Mouse (Mus musculus) forebrain, embryonic 12.5 days (tissue): ENCODE measurements at regions not wholly inside any gene's neighbourhood (a gene's known extent, or its start where the extent isn't known, plus 50 kb on each side); places are given as distances from the start of the nearest gene placed in this dataset.

ENCODE experiments used
- ATAC-seq: fragments of 200-750 bp; cut with Nextera tagmentation; 2 replicates; pipeline ENCODE4 v1.8.0; 2017; ENCODE audit warnings: moderate TSS enrichment; ENCODE audit not compliant: low FRiP score
- H3K27ac ChIP-seq: fragments of 300-500 bp; sonication (generic); 2 replicates; pipeline ENCODE4 v1.5.1; 2016; ENCODE audit warnings: mild to moderate bottlenecking
- H3K27me3 ChIP-seq: fragments of 300-500 bp; sonication (generic); 2 replicates; pipeline ENCODE4 v1.6.1; 2016; ENCODE audit warnings: mild to moderate bottlenecking
- H3K36me3 ChIP-seq: fragments of 300-500 bp; sonication (generic); replicated peaks from 2 replicates; pipeline ENCODE4 v1.6.1; 2016; ENCODE audit warnings: mild to moderate bottlenecking
- H3K4me1 ChIP-seq: fragments of 300-500 bp; sonication (generic); 2 replicates; pipeline ENCODE4 v1.6.1; 2016
- H3K4me2 ChIP-seq: fragments of 300-500 bp; sonication (generic); 2 replicates; pipeline ENCODE4 v1.6.1; 2016; ENCODE audit warnings: mild to moderate bottlenecking, moderate library complexity
- H3K4me3 ChIP-seq: fragments of 300-500 bp; sonication (generic); replicated peaks from 2 replicates; pipeline ENCODE4 v1.5.1; 2016; ENCODE audit warnings: mild to moderate bottlenecking
- H3K9ac ChIP-seq: fragments of 300-500 bp; sonication (generic); 2 replicates; pipeline ENCODE4 v1.6.1; 2016; ENCODE audit warnings: mild to moderate bottlenecking
- H3K9me3 ChIP-seq: fragments of 300-500 bp; sonication (generic); 2 replicates; pipeline ENCODE4 v1.6.1; 2016
- WGBS: fragments of 180-500 bp; shearing (Covaris S2); methylation state at CpG from one replicate; pipeline ENCODE4 v1.1.7; 2016; 5-methylcytosine and 5-hydroxymethylcytosine counted together

- H3K4me3 ChIP-seq: no peak overlapping the region
- H3K4me2 ChIP-seq: no peak overlapping the region
- no peak for ATAC-seq
- no peaks in the 10 kb centered on the region for H3K36me3 ChIP-seq
- H3K4me1 ChIP-seq: no peaks in the 10 kb centered on the region
- WGBS: 63% methylated on average over 7 of the region's 7 CpGs
- no peak overlapping the region for H3K27ac ChIP-seq
- H3K9ac ChIP-seq: no peak overlapping the region
- H3K27me3 ChIP-seq: no peaks in the 10 kb centered on the region
- H3K9me3 ChIP-seq: no peaks in the 10 kb centered on the region
Observed at GRCm38 (mm10) chr2:159307001-159307400, 512.4 kb downstream of the Dhx35 start.

GRCm38 (mm10) chr2:159334711-159335110 lies 540.1 kb downstream of the Dhx35 start:
- H3K27me3 ChIP-seq: no peaks in the 10 kb centered on the region
- 69% methylated on average over 3 of the region's 3 CpGs for WGBS
- H3K4me1 ChIP-seq: no peaks in the 10 kb centered on the region
- no peak overlapping the region for H3K4me3 ChIP-seq
- H3K4me2 ChIP-seq: no peak overlapping the region
- H3K27ac ChIP-seq: no peak overlapping the region
- no peak overlapping the region for H3K9ac ChIP-seq
- H3K36me3 ChIP-seq: no peaks in the 10 kb centered on the region
- ATAC-seq: no peak
- H3K9me3 ChIP-seq: no peaks in the 10 kb centered on the region

GRCm38 (mm10) chr2:159336646-159337045 lies 542.0 kb downstream of the Dhx35 start:
- Histone ChIP-seq H3K4me1 (no peaks in the 10 kb centered on the region), H3K36me3 (no peaks in the 10 kb centered on the region), H3K4me3 (no peak overlapping the region), H3K9ac (no peak overlapping the region), H3K27ac (no peak overlapping the region), H3K27me3 (no peaks in the 10 kb centered on the region), H3K9me3 (no peaks in the 10 kb centered on the region), H3K4me2 (no peak overlapping the region)
- ATAC-seq: no peak
- WGBS: 79% methylated on average over 2 of the region's 2 CpGs

- H3K9ac ChIP-seq: no peak overlapping the region
- H3K36me3 ChIP-seq: no peaks in the 10 kb centered on the region
- no peaks in the 10 kb centered on the region for H3K4me1 ChIP-seq
- H3K4me3 ChIP-seq: no peak overlapping the region
- no peaks in the 10 kb centered on the region for H3K9me3 ChIP-seq
- H3K27ac ChIP-seq: no peak overlapping the region
- no peak overlapping the region for H3K4me2 ChIP-seq
- H3K27me3 ChIP-seq: no peaks in the 10 kb centered on the region
- 82% methylated on average over 5 of the region's 5 CpGs for WGBS
- no peak for ATAC-seq
Observed at GRCm38 (mm10) chr2:159343624-159344560, 549.3 kb downstream of the Dhx35 start.

- WGBS: 83% methylated on average over 2 of the region's 2 CpGs
- ATAC-seq: no peak
- no peaks in the 10 kb centered on the region for H3K27me3 ChIP-seq
- H3K4me1 ChIP-seq: no peaks in the 10 kb centered on the region
- H3K9me3 ChIP-seq: no peaks in the 10 kb centered on the region
- no peak overlapping the region for H3K9ac ChIP-seq
- no peaks in the 10 kb centered on the region for H3K36me3 ChIP-seq
- H3K27ac ChIP-seq: no peak overlapping the region
- no peak overlapping the region for H3K4me3 ChIP-seq
- no peak overlapping the region for H3K4me2 ChIP-seq
Observed at GRCm38 (mm10) chr2:159354247-159354646, 559.6 kb downstream of the Dhx35 start.

- Histone ChIP-seq H3K4me1 (no peaks in the 10 kb centered on the region), H3K9ac (no peak overlapping the region), H3K27me3 (no peaks in the 10 kb centered on the region), H3K36me3 (no peaks in the 10 kb centered on the region), H3K4me3 (no peak overlapping the region), H3K9me3 (no peaks in the 10 kb centered on the region), H3K4me2 (no peak overlapping the region), H3K27ac (no peak overlapping the region)
- ATAC-seq: no peak
- WGBS: 44% methylated on average over 5 of the region's 5 CpGs
Observed at GRCm38 (mm10) chr2:159356503-159356902, 561.9 kb downstream of the Dhx35 start.

GRCm38 (mm10) chr2:159361371-159361770 lies 566.8 kb downstream of the Dhx35 start:
- Histone ChIP-seq H3K9me3 (no peaks in the 10 kb centered on the region), H3K27ac (no peak overlapping the region), H3K9ac (no peak overlapping the region), H3K4me3 (no peak overlapping the region), H3K4me1 (no peaks in the 10 kb centered on the region), H3K36me3 (no peaks in the 10 kb centered on the region), H3K27me3 (no peaks in the 10 kb centered on the region), H3K4me2 (no peak overlapping the region)
- ATAC-seq: no peak
- 84% methylated on average over 3 of the region's 3 CpGs for WGBS

- no peak overlapping the region for H3K9ac ChIP-seq
- H3K4me2 ChIP-seq: no peak overlapping the region
- H3K4me3 ChIP-seq: no peak overlapping the region
- H3K36me3 ChIP-seq: no peaks in the 10 kb centered on the region
- no peaks in the 10 kb centered on the region for H3K9me3 ChIP-seq
- ATAC-seq: no peak
- H3K4me1 ChIP-seq: no peaks in the 10 kb centered on the region
- 75% methylated on average over 10 of the region's 10 CpGs for WGBS
- H3K27ac ChIP-seq: no peak overlapping the region
- H3K27me3 ChIP-seq: no peaks in the 10 kb centered on the region
Observed at GRCm38 (mm10) chr2:159392865-159393264, 598.3 kb downstream of the Dhx35 start.

GRCm38 (mm10) chr2:159401421-159402100 lies 607.0 kb downstream of the Dhx35 start:
- Histone ChIP-seq H3K9ac (no peak overlapping the region), H3K36me3 (no peaks in the 10 kb centered on the region), H3K9me3 (no peaks in the 10 kb centered on the region), H3K27ac (no peak overlapping the region), H3K4me2 (no peak overlapping the region), H3K27me3 (no peaks in the 10 kb centered on the region), H3K4me1 (no peaks in the 10 kb centered on the region), H3K4me3 (no peak overlapping the region)
- no peak for ATAC-seq
- WGBS: 81% methylated on average over 9 of the region's 9 CpGs

GRCm38 (mm10) chr2:159404940-159405339 lies 610.3 kb downstream of the Dhx35 start:
- H3K9me3 ChIP-seq: no peaks in the 10 kb centered on the region
- no peak overlapping the region for H3K4me3 ChIP-seq
- H3K4me2 ChIP-seq: no peak overlapping the region
- no peaks in the 10 kb centered on the region for H3K4me1 ChIP-seq
- WGBS: 47% methylated on average over 1 of the region's 1 CpGs
- no peaks in the 10 kb centered on the region for H3K36me3 ChIP-seq
- H3K27ac ChIP-seq: no peak overlapping the region
- H3K9ac ChIP-seq: no peak overlapping the region
- no peaks in the 10 kb centered on the region for H3K27me3 ChIP-seq
- no peak for ATAC-seq

GRCm38 (mm10) chr2:159414599-159414998 lies 620.0 kb downstream of the Dhx35 start:
- WGBS: 24% methylated on average over 1 of the region's 1 CpGs
- H3K4me2 ChIP-seq: no peak overlapping the region

GRCm38 (mm10) chr2:159418371-159418940 lies 623.8 kb downstream of the Dhx35 start:
- Histone ChIP-seq H3K9ac (no peak overlapping the region), H3K4me2 (no peak overlapping the region), H3K4me3 (no peak overlapping the region), H3K9me3 (no peaks in the 10 kb centered on the region), H3K4me1 (peaks cover 15% of the 10 kb centered on the region), H3K27me3 (peaks cover 5% of the 10 kb centered on the region), H3K36me3 (no peaks in the 10 kb centered on the region), H3K27ac (no peak overlapping the region)
- 37% methylated on average over 7 of the region's 7 CpGs for WGBS
- no peak for ATAC-seq

More at GRCm38 (mm10) chr2:159414599-159414998, 620.0 kb downstream of the Dhx35 start:
- no peaks in the 10 kb centered on the region for H3K9me3 ChIP-seq
- no peak overlapping the region for H3K9ac ChIP-seq
- no peak overlapping the region for H3K27ac ChIP-seq
- ATAC-seq: no peak
- H3K4me1 ChIP-seq: peaks cover 12% of the 10 kb centered on the region
- H3K36me3 ChIP-seq: no peaks in the 10 kb centered on the region
- no peaks in the 10 kb centered on the region; the same call in 1 of the 2 replicates for H3K27me3 ChIP-seq
- no peak overlapping the region for H3K4me3 ChIP-seq
